Mouse (Mus musculus): Measurements from ENCODE around the gene 1600015I10Rik. TPM values are rescaled to one million over a fixed set of nuclear protein-coding genes. Genes with fewer than 3 reads are reported as not detected.
"Not testable (repeated sequence)": the region's sequence is repeated elsewhere in the genome, so short reads cannot be mapped to it uniquely, and the experiment has no call there.

The 1600015I10Rik gene
- total RNA-seq (2021) (not detected), polyA plus RNA-seq (2012; rRNA removed) (0.08 and 0.12 TPM in 2 replicates)
- long read RNA-seq, result 0 reads

GRCm38 (mm10) chr6:48929595-48929994 is at the start of gene 1600015I10Rik:
TSS of gene 1600015I10Rik (plus strand) at chr6:48929895.
- Histone ChIP-seq H3K79me2 (replicated peaks; ENCODE audit: control insufficient read depth, insufficient read depth, low read length) (no peaks in the 10 kb centered on the region), H3K27ac (no peak within 1 kb of the TSS), H3K27me3 (ENCODE audit: control insufficient read depth, insufficient read depth, low read length) (no peaks in the 10 kb centered on the region), H3K4me3 (no peak within 1 kb of the TSS), H3K4me1 (ENCODE audit: control insufficient read depth, insufficient read depth, low read length) (no peaks in the 10 kb centered on the region), H3K36me3 (ENCODE audit: control insufficient read depth, insufficient read depth, low read length) (no peaks in the 10 kb centered on the region), H3K9ac (ENCODE audit: low read depth, low read length) (no peak within 1 kb of the TSS)
- no peak for TF ChIP-seq POLR2A (IDR thresholded peaks at IDR 0.05; ENCODE audit: insufficient read depth, low read depth, low read length)
- no peak for TF ChIP-seq EP300 (IDR thresholded peaks at IDR 0.05; ENCODE audit: insufficient read depth, low read depth, low read length)
- no peak for TF ChIP-seq CTCF (IDR thresholded peaks at IDR 0.05)
- DNase-seq, result no peak
- WGBS, result 79% methylated on average over 5 of the region's 5 CpGs
- intact Hi-C loops (cut with DNase I), result no loop called here

GRCm38 (mm10) chr6:48894203-48894602 is 35.5 kb upstream of the 1600015I10Rik start:
- TF ChIP-seq EP300 (IDR thresholded peaks at IDR 0.05; ENCODE audit: insufficient read depth, low read depth, low read length) (no peak), CTCF (IDR thresholded peaks at IDR 0.05) (no peak), POLR2A (IDR thresholded peaks at IDR 0.05; ENCODE audit: insufficient read depth, low read depth, low read length) (no peak)
- Histone ChIP-seq H3K4me3 (no peak overlapping the region), H3K27me3 (ENCODE audit: control insufficient read depth, insufficient read depth, low read length) (no peaks in the 10 kb centered on the region), H3K36me3 (ENCODE audit: control insufficient read depth, insufficient read depth, low read length) (no peaks in the 10 kb centered on the region), H3K27ac (no peak overlapping the region), H3K4me1 (ENCODE audit: control insufficient read depth, insufficient read depth, low read length) (no peaks in the 10 kb centered on the region), H3K79me2 (replicated peaks; ENCODE audit: control insufficient read depth, insufficient read depth, low read length) (no peaks in the 10 kb centered on the region), H3K9ac (ENCODE audit: low read depth, low read length) (no peak overlapping the region)
- intact Hi-C loops (cut with DNase I), result no loop called here
- no peak for DNase-seq
- WGBS, result 37% methylated on average over 4 of the region's 4 CpGs

- H3K27me3 ChIP-seq (ENCODE audit: control insufficient read depth, insufficient read depth, low read length), result no peaks in the 10 kb centered on the region
- H3K4me1 ChIP-seq (ENCODE audit: control insufficient read depth, insufficient read depth, low read length), result no peaks in the 10 kb centered on the region
- WGBS, result 60% methylated on average over 8 of the region's 8 CpGs
- H3K79me2 ChIP-seq (replicated peaks; ENCODE audit: control insufficient read depth, insufficient read depth, low read length), result no peaks in the 10 kb centered on the region
- H3K9ac ChIP-seq (ENCODE audit: low read depth, low read length), result no peak overlapping the region
- DNase-seq, result no peak
- TF ChIP-seq POLR2A (IDR thresholded peaks at IDR 0.05; ENCODE audit: insufficient read depth, low read depth, low read length) (no peak), EP300 (IDR thresholded peaks at IDR 0.05; ENCODE audit: insufficient read depth, low read depth, low read length) (no peak), CTCF (IDR thresholded peaks at IDR 0.05) (no peak)
- H3K36me3 ChIP-seq (ENCODE audit: control insufficient read depth, insufficient read depth, low read length), result no peaks in the 10 kb centered on the region
- H3K27ac ChIP-seq, result no peak overlapping the region
- no peak overlapping the region for H3K4me3 ChIP-seq
- intact Hi-C loops (cut with DNase I), result no loop called here
These were observed 34.5 kb upstream of the 1600015I10Rik start for GRCm38 (mm10) chr6:48894938-48895818.

GRCm38 (mm10) chr6:48895941-48896340 is 33.8 kb upstream of the 1600015I10Rik start:
- DNase-seq, result no peak
- Histone ChIP-seq H3K4me1 (ENCODE audit: control insufficient read depth, insufficient read depth, low read length) (no peaks in the 10 kb centered on the region), H3K27ac (no peak overlapping the region), H3K4me3 (no peak overlapping the region), H3K9ac (ENCODE audit: low read depth, low read length) (no peak overlapping the region), H3K27me3 (ENCODE audit: control insufficient read depth, insufficient read depth, low read length) (no peaks in the 10 kb centered on the region), H3K79me2 (replicated peaks; ENCODE audit: control insufficient read depth, insufficient read depth, low read length) (no peaks in the 10 kb centered on the region), H3K36me3 (ENCODE audit: control insufficient read depth, insufficient read depth, low read length) (no peaks in the 10 kb centered on the region)
- TF ChIP-seq EP300 (IDR thresholded peaks at IDR 0.05; ENCODE audit: insufficient read depth, low read depth, low read length) (no peak), POLR2A (IDR thresholded peaks at IDR 0.05; ENCODE audit: insufficient read depth, low read depth, low read length) (no peak)
- 85% methylated on average over 5 of the region's 5 CpGs for WGBS
- intact Hi-C loops (cut with DNase I), result no loop called here

GRCm38 (mm10) chr6:48896956-48897355 is 32.7 kb upstream of the 1600015I10Rik start:
- no peak overlapping the region for H3K4me3 ChIP-seq
- no peak for TF ChIP-seq CTCF (IDR thresholded peaks at IDR 0.05)
- no peak for TF ChIP-seq EP300 (IDR thresholded peaks at IDR 0.05; ENCODE audit: insufficient read depth, low read depth, low read length)
- no peak for TF ChIP-seq POLR2A (IDR thresholded peaks at IDR 0.05; ENCODE audit: insufficient read depth, low read depth, low read length)
- H3K9ac ChIP-seq (ENCODE audit: low read depth, low read length), result no peak overlapping the region
- 74% methylated on average over 5 of the region's 5 CpGs for WGBS
- DNase-seq, result no peak
- H3K27ac ChIP-seq, result no peak overlapping the region
- H3K79me2 ChIP-seq (replicated peaks; ENCODE audit: control insufficient read depth, insufficient read depth, low read length), result no peaks in the 10 kb centered on the region
- H3K27me3 ChIP-seq (ENCODE audit: control insufficient read depth, insufficient read depth, low read length), result no peaks in the 10 kb centered on the region
- no peaks in the 10 kb centered on the region for H3K4me1 ChIP-seq (ENCODE audit: control insufficient read depth, insufficient read depth, low read length)
- H3K36me3 ChIP-seq (ENCODE audit: control insufficient read depth, insufficient read depth, low read length), result no peaks in the 10 kb centered on the region
- intact Hi-C loops (cut with DNase I), result no loop called here

GRCm38 (mm10) chr6:48901316-48901715 is 28.4 kb upstream of the 1600015I10Rik start:
- H3K79me2 ChIP-seq (replicated peaks; ENCODE audit: control insufficient read depth, insufficient read depth, low read length); H3K9ac ChIP-seq (ENCODE audit: low read depth, low read length); H3K36me3 ChIP-seq (ENCODE audit: control insufficient read depth, insufficient read depth, low read length); H3K27me3 ChIP-seq (ENCODE audit: control insufficient read depth, insufficient read depth, low read length); intact Hi-C loops (cut with DNase I); DNase-seq; H3K4me1 ChIP-seq (ENCODE audit: control insufficient read depth, insufficient read depth, low read length); H3K4me3 ChIP-seq; H3K27ac ChIP-seq: not testable (repeated sequence)
- WGBS, result 86% methylated on average over 11 of the region's 11 CpGs
